Mouse (Mus musculus): ENCODE results near the gene Rnf7. TPM values are rescaled to one million over a fixed set of nuclear protein-coding genes. Genes with fewer than 3 reads are reported as not detected.

Gene Rnf7
- polyA plus RNA-seq, 1 experiment: 65.7 TPM

GRCm38 (mm10) chr9:96469556-96470265 lies 8.8 kb downstream of the Rnf7 start:
- Histone ChIP-seq H3K4me3 (ENCODE audit: low read depth, low read length) (no peak overlapping the region), H3K36me3 (ENCODE audit: control insufficient read depth, insufficient read depth, low read length) (peaks cover 15% of the 10 kb centered on the region), H3K27ac (ENCODE audit: insufficient read depth, low read depth, low read length) (no peak overlapping the region), H3K4me1 (ENCODE audit: control insufficient read depth, insufficient read depth, insufficient read length, low read length) (no peaks in the 10 kb centered on the region), H3K27me3 (ENCODE audit: control insufficient read depth, insufficient read depth, low read length) (no peaks in the 10 kb centered on the region)
- WGBS: 70% methylated on average over 8 of the region's 8 CpGs
- TF ChIP-seq POLR2A (IDR thresholded peaks at IDR 0.05; ENCODE audit: low read depth, low read length): no peak
- no peak for TF ChIP-seq CTCF (IDR thresholded peaks at IDR 0.05; ENCODE audit: extremely low read depth, insufficient read length, insufficient replicate concordance, low read depth, low read length)

GRCm38 (mm10) chr9:96463708-96464107 lies 14.8 kb downstream of the Rnf7 start:
- 77% methylated on average over 10 of the region's 10 CpGs for WGBS
- Histone ChIP-seq H3K4me3 (ENCODE audit: low read depth, low read length) (no peak overlapping the region), H3K4me1 (ENCODE audit: control insufficient read depth, insufficient read depth, insufficient read length, low read length) (0 out of 2 replicates have a peak, but pooled peaks cover 2% of the 10 kb centered on the region), H3K27me3 (ENCODE audit: control insufficient read depth, insufficient read depth, low read length) (no peaks in the 10 kb centered on the region), H3K27ac (ENCODE audit: insufficient read depth, low read depth, low read length) (no peak overlapping the region), H3K36me3 (ENCODE audit: control insufficient read depth, insufficient read depth, low read length) (peaks cover 2% of the 10 kb centered on the region; the same call in 1 of the 2 replicates)
- TF ChIP-seq POLR2A (IDR thresholded peaks at IDR 0.05; ENCODE audit: low read depth, low read length) (no peak), CTCF (IDR thresholded peaks at IDR 0.05; ENCODE audit: extremely low read depth, insufficient read length, insufficient replicate concordance, low read depth, low read length) (no peak)

- Histone ChIP-seq H3K27me3 (ENCODE audit: control insufficient read depth, insufficient read depth, low read length) (no peaks in the 10 kb centered on the region), H3K4me3 (ENCODE audit: low read depth, low read length) (no peak overlapping the region), H3K4me1 (ENCODE audit: control insufficient read depth, insufficient read depth, insufficient read length, low read length) (0 out of 2 replicates have a peak, but pooled peaks cover 2% of the 10 kb centered on the region), H3K27ac (ENCODE audit: insufficient read depth, low read depth, low read length) (no peak overlapping the region), H3K36me3 (ENCODE audit: control insufficient read depth, insufficient read depth, low read length) (no peaks in the 10 kb centered on the region)
- TF ChIP-seq CTCF (IDR thresholded peaks at IDR 0.05; ENCODE audit: extremely low read depth, insufficient read length, insufficient replicate concordance, low read depth, low read length) (no peak), POLR2A (IDR thresholded peaks at IDR 0.05; ENCODE audit: low read depth, low read length) (no peak)
- 35% methylated on average over 1 of the region's 1 CpGs for WGBS
Observed at GRCm38 (mm10) chr9:96461607-96462006, 16.9 kb downstream of the Rnf7 start.

DNA sequence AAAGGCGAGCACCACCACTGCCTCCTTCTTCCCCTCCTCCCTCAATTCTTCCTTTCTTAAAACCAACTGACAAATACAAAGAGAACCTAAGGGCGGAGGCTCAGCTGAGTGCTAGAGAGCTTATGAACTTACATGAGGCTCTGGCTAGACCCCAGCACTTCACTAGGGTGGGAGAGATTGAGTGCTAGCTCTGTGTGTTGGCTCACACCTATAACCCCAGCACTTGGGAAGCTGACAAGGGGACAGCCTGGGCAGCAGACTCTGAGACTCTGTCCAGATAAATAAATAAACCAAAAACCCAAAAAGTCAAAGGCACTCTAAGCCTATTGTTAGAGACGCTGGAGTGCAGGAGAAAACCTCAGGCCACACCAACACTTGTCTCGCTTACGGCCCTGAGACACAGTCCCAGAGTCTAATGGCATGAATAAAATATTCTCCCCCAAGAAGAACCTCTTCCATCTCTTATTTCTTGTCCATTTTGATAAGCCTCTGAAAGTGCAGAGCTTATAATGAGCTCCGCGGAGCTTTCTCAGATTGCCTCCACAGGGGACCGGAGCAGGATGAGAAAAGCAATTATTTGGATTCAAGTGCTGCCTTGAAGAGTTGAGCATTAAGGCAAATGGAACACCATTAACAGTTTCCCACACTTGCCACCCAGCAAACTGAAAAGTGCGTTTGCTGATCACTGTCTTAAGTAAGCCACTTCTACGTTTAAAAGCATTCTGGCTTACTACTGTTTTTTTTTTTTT lies 18.2 kb downstream of the Rnf7 start:
- Histone ChIP-seq H3K27me3 (ENCODE audit: control insufficient read depth, insufficient read depth, low read length) (no peaks in the 10 kb centered on the region), H3K4me3 (ENCODE audit: low read depth, low read length) (no peak overlapping the region), H3K4me1 (ENCODE audit: control insufficient read depth, insufficient read depth, insufficient read length, low read length) (0 out of 2 replicates have a peak, but pooled peaks cover 2% of the 10 kb centered on the region), H3K36me3 (ENCODE audit: control insufficient read depth, insufficient read depth, low read length) (no peaks in the 10 kb centered on the region), H3K27ac (ENCODE audit: insufficient read depth, low read depth, low read length) (no peak overlapping the region)
- 86% methylated on average over 10 of the region's 10 CpGs for WGBS
- TF ChIP-seq POLR2A (IDR thresholded peaks at IDR 0.05; ENCODE audit: low read depth, low read length) (no peak), CTCF (IDR thresholded peaks at IDR 0.05; ENCODE audit: extremely low read depth, insufficient read length, insufficient replicate concordance, low read depth, low read length) (no peak)

- no peaks in the 10 kb centered on the region for H3K4me1 ChIP-seq (ENCODE audit: control insufficient read depth, insufficient read depth, insufficient read length, low read length)
- TF ChIP-seq POLR2A (IDR thresholded peaks at IDR 0.05; ENCODE audit: low read depth, low read length): no peak
- no peak for TF ChIP-seq CTCF (IDR thresholded peaks at IDR 0.05; ENCODE audit: extremely low read depth, insufficient read length, insufficient replicate concordance, low read depth, low read length)
- H3K27ac ChIP-seq (ENCODE audit: insufficient read depth, low read depth, low read length): no peak overlapping the region
- H3K36me3 ChIP-seq (ENCODE audit: control insufficient read depth, insufficient read depth, low read length): no peaks in the 10 kb centered on the region
- no peaks in the 10 kb centered on the region for H3K27me3 ChIP-seq (ENCODE audit: control insufficient read depth, insufficient read depth, low read length)
- 79% methylated on average over 8 of the region's 8 CpGs for WGBS
- no peak overlapping the region for H3K4me3 ChIP-seq (ENCODE audit: low read depth, low read length)
Observed at GRCm38 (mm10) chr9:96455618-96456017, 22.9 kb downstream of the Rnf7 start.

DNA sequence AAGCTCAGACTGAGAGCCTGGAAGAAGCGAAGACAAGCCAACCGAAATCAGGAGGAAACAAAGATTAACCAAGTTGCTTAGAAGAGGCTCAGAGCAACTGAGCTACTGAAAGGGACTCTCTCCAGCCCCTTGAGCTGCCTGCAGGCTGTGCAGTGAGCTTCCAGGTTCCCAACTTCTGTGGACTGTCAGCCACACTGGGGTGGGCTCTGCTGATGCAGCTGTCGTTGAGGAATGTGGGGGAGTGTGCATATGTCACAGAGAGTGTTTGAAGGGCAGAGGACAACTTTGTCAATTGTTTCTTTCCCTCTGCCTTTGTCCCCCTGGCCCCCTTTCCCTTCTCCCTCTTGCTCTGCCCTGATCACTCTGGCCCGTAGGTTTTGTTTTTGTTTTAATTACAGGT lies 25.5 kb downstream of the Rnf7 start:
- Histone ChIP-seq H3K27me3 (ENCODE audit: control insufficient read depth, insufficient read depth, low read length) (no peaks in the 10 kb centered on the region), H3K27ac (ENCODE audit: insufficient read depth, low read depth, low read length) (no peak overlapping the region), H3K36me3 (ENCODE audit: control insufficient read depth, insufficient read depth, low read length) (no peaks in the 10 kb centered on the region), H3K4me3 (ENCODE audit: low read depth, low read length) (no peak overlapping the region), H3K4me1 (ENCODE audit: control insufficient read depth, insufficient read depth, insufficient read length, low read length) (no peaks in the 10 kb centered on the region)
- 78% methylated on average over 4 of the region's 4 CpGs for WGBS
- no peak for TF ChIP-seq CTCF (IDR thresholded peaks at IDR 0.05; ENCODE audit: extremely low read depth, insufficient read length, insufficient replicate concordance, low read depth, low read length)
- TF ChIP-seq POLR2A (IDR thresholded peaks at IDR 0.05; ENCODE audit: low read depth, low read length): no peak
